Mouse (Mus musculus) liver, embryonic 12.5 days (tissue): Measurements from ENCODE around the gene Nav3. TPM values are rescaled to one million over a fixed set of nuclear protein-coding genes. Genes with fewer than 3 reads are reported as not detected.

Experiments used
- ATAC-seq: fragments of 200-750 bp; cut with Nextera tagmentation; 2 replicates; pipeline ENCODE4 v1.8.0; 2017; ENCODE audit warnings: moderate number of reproducible peaks, mild to moderate bottlenecking, moderate library complexity
- H3K27ac ChIP-seq: fragments of 300-500 bp; sonication (generic); 2 replicates; pipeline ENCODE4 v1.5.1; 2016; ENCODE audit warnings: mild to moderate bottlenecking
- H3K27me3 ChIP-seq: fragments of 300-500 bp; sonication (generic); replicated peaks from 2 replicates; pipeline ENCODE4 v1.6.1; 2016; ENCODE audit warnings: mild to moderate bottlenecking, moderate library complexity
- H3K36me3 ChIP-seq: fragments of 300-500 bp; sonication (generic); 2 replicates; pipeline ENCODE4 v1.6.1; 2016; ENCODE audit warnings: mild to moderate bottlenecking, moderate library complexity
- H3K4me1 ChIP-seq: fragments of 300-500 bp; sonication (generic); 2 replicates; pipeline ENCODE4 v1.6.1; 2016
- H3K4me2 ChIP-seq: fragments of 300-500 bp; sonication (generic); 2 replicates; pipeline ENCODE4 v1.6.1; 2016; ENCODE audit warnings: mild to moderate bottlenecking, moderate library complexity
- H3K4me3 ChIP-seq: fragments of 300-500 bp; sonication (generic); 2 replicates; pipeline ENCODE4 v1.5.1; 2016; ENCODE audit warnings: mild to moderate bottlenecking, moderate library complexity
- H3K9ac ChIP-seq: fragments of 300-500 bp; sonication (generic); 2 replicates; pipeline ENCODE4 v1.6.1; 2016; ENCODE audit warnings: mild to moderate bottlenecking, moderate library complexity
- H3K9me3 ChIP-seq: fragments of 300-500 bp; sonication (generic); replicated peaks from 2 replicates; pipeline ENCODE4 v1.6.1; 2016; ENCODE audit warnings: mild to moderate bottlenecking, moderate library complexity
- WGBS: fragments of 180-500 bp; shearing (Covaris S2); methylation state at CpG from one replicate; pipeline ENCODE4 v1.1.7; 2016; ENCODE audit not compliant: insufficient replicate concordance; 5-methylcytosine and 5-hydroxymethylcytosine counted together
- polyA plus RNA-seq: library from polyadenylated mRNA; unstranded; fragments of >200 nt; fragmentation: Nextera tagmentation; extraction: Ambion mirVana; gene quantifications from 2 replicates; pipeline ENCODE4 v1.2.1, GENCODE M21; 2016

Gene Nav3
- polyA plus RNA-seq: 0.13 and 0.30 TPM in 2 replicates

- peak; percentile 70 for ATAC-seq
- Histone ChIP-seq H3K9ac (no peak within 1 kb of the TSS), H3K36me3 (no peaks in the 10 kb centered on the region), H3K27me3 (peaks cover 47% of the 10 kb centered on the region), H3K4me2 (peak within 1 kb of the TSS; percentile 62), H3K27ac (no peak within 1 kb of the TSS), H3K9me3 (no peaks in the 10 kb centered on the region), H3K4me3 (peak within 1 kb of the TSS; percentile 48), H3K4me1 (no peaks in the 10 kb centered on the region; the same call in 1 of the 2 replicates)
- WGBS: under 1% methylated on average over 25 of the region's 50 CpGs
Measured at GRCm38 (mm10) chr10:110455838-110456493, at the start of gene Nav3. Gene Nav3 (minus strand): TSS chr10:110456204.

DNA sequence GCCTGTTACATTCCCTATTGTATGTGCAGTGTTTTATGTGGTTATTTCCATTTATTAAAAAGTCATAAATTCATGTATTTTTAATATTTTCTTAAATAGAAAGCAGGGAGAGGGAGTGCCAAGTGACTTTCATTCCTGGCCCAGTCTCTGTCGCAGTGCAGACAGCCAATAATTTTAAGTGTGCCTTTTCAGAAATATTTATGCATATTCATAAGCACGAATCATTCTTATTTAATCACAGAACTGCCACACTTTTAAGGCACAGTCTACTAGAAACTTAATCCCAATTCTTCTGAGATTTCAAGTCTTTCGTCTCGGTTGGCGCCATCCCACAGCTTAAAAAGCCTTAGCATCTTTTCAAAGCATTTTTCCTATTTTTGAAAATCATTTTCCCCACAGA lies 29.3 kb upstream of the Nav3 start:
- Histone ChIP-seq H3K27me3 (no peaks in the 10 kb centered on the region), H3K27ac (no peak overlapping the region), H3K4me1 (no peaks in the 10 kb centered on the region), H3K9me3 (no peaks in the 10 kb centered on the region), H3K9ac (no peak overlapping the region), H3K4me3 (no peak overlapping the region), H3K36me3 (no peaks in the 10 kb centered on the region), H3K4me2 (no peak overlapping the region)
- WGBS: 71% methylated on average over 5 of the region's 5 CpGs
- ATAC-seq: no peak

DNA sequence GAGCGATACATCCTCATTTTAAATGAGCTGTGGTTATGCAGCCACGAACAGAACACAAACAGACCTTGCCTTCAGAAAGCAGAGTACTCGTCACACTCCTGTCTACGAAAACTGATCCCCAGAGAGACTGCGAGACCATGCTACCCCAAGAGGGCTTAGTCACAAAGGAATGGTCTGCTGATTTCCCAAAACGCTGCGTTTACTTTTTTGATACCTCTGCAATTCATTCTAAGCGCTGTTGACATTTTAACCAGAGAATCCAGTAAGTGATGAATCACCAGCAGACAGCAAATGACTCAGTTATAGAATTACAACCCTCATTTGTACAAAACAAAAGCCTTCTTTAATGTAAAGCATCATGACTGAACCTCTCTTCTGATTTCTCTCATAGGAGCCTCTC lies 28.8 kb upstream of the Nav3 start:
- H3K4me2 ChIP-seq: no peak overlapping the region
- ATAC-seq: no peak
- no peaks in the 10 kb centered on the region for H3K4me1 ChIP-seq
- H3K36me3 ChIP-seq: no peaks in the 10 kb centered on the region
- no peak overlapping the region for H3K27ac ChIP-seq
- H3K4me3 ChIP-seq: no peak overlapping the region
- H3K27me3 ChIP-seq: no peaks in the 10 kb centered on the region
- no peak overlapping the region for H3K9ac ChIP-seq
- H3K9me3 ChIP-seq: no peaks in the 10 kb centered on the region
- 61% methylated on average over 8 of the region's 8 CpGs for WGBS

DNA sequence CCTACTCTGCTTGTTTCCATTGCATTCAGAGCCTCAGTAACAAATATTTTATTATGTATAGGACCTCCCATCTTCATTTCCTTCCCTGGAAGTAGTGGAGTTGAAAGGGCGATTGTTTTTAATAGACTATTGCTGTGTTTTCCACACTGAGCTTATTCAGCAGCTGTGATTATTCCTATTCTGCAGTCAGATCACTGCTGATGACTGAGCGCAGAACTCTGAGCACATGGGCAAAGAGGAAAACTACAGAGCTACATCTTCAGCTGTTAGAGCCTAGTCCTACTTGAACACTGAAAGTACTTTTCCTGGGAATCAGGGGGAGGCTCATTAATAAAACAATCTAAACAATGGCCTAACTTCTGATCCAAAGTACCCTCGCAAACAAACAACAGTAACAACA lies 23.2 kb upstream of the Nav3 start:
- 75% methylated on average over 3 of the region's 3 CpGs for WGBS
- H3K27ac ChIP-seq: no peak overlapping the region
- no peaks in the 10 kb centered on the region for H3K4me1 ChIP-seq
- no peak overlapping the region for H3K4me3 ChIP-seq
- H3K36me3 ChIP-seq: no peaks in the 10 kb centered on the region
- no peak for ATAC-seq
- no peaks in the 10 kb centered on the region for H3K9me3 ChIP-seq
- no peak overlapping the region for H3K9ac ChIP-seq
- no peaks in the 10 kb centered on the region for H3K27me3 ChIP-seq
- H3K4me2 ChIP-seq: no peak overlapping the region

- Histone ChIP-seq H3K27ac (no peak overlapping the region), H3K4me2 (no peak overlapping the region), H3K36me3 (no peaks in the 10 kb centered on the region), H3K4me3 (no peak overlapping the region), H3K4me1 (no peaks in the 10 kb centered on the region), H3K27me3 (no peaks in the 10 kb centered on the region), H3K9ac (no peak overlapping the region), H3K9me3 (no peaks in the 10 kb centered on the region)
- 71% methylated on average over 11 of the region's 11 CpGs for WGBS
- ATAC-seq: no peak
Measured at GRCm38 (mm10) chr10:110477689-110478314, 21.8 kb upstream of the Nav3 start.

- Histone ChIP-seq H3K27me3 (no peaks in the 10 kb centered on the region), H3K4me3 (no peak overlapping the region), H3K36me3 (no peaks in the 10 kb centered on the region), H3K4me1 (no peaks in the 10 kb centered on the region), H3K9me3 (no peaks in the 10 kb centered on the region), H3K27ac (no peak overlapping the region), H3K9ac (no peak overlapping the region), H3K4me2 (no peak overlapping the region)
- ATAC-seq: no peak
- 39% methylated on average over 1 of the region's 1 CpGs for WGBS
Measured at GRCm38 (mm10) chr10:110474107-110474506, 18.1 kb upstream of the Nav3 start.

- Histone ChIP-seq H3K9me3 (0 out of 2 replicates have a peak, but pooled peaks cover 4% of the 10 kb centered on the region), H3K27me3 (no peaks in the 10 kb centered on the region), H3K36me3 (no peaks in the 10 kb centered on the region), H3K4me1 (no peaks in the 10 kb centered on the region), H3K9ac (no peak overlapping the region), H3K4me2 (no peak overlapping the region), H3K4me3 (no peak overlapping the region), H3K27ac (no peak overlapping the region)
- WGBS: 61% methylated on average over 4 of the region's 4 CpGs
- no peak for ATAC-seq
Measured at GRCm38 (mm10) chr10:110469445-110469844, 13.4 kb upstream of the Nav3 start.

GRCm38 (mm10) chr10:110455063-110455837 lies 754 bp downstream of the Nav3 start:
- no peaks in the 10 kb centered on the region; the same call in 1 of the 2 replicates for H3K4me1 ChIP-seq
- no peak overlapping the region for H3K27ac ChIP-seq
- peaks cover 47% of the 10 kb centered on the region for H3K27me3 ChIP-seq
- no peaks in the 10 kb centered on the region for H3K9me3 ChIP-seq
- H3K9ac ChIP-seq: no peak overlapping the region
- under 1% methylated on average over 43 of the region's 45 CpGs for whole genome bisulfite sequencing
- H3K4me3 ChIP-seq: peak overlapping the region; percentile 48
- H3K4me2 ChIP-seq: peak overlapping the region; percentile 62
- ATAC-seq: no peak
- no peaks in the 10 kb centered on the region for H3K36me3 ChIP-seq

DNA sequence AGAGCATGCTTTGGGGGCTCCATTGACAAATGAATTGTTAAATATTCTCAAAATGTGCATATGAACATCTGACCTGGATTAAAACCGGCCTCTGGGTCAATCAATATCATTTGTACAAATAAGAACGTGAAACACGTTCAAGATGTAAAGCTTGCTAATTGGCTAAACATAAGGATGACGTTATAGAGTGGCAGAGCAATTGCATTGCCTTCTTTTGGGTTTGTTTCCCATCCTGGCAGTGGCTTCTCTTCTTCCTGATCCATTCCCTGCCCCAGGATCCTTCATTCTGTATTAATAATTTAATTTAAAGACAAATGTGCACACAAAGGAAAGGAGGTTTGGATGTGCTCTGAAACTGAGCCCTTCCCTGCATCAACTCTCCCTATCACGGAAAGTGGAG lies 2.4 kb downstream of the Nav3 start:
- H3K4me1 ChIP-seq: no peaks in the 10 kb centered on the region; the same call in 1 of the 2 replicates

GRCm38 (mm10) chr10:110440396-110440795 lies 15.6 kb downstream of the Nav3 start:
- Histone ChIP-seq H3K9me3 (no peaks in the 10 kb centered on the region), H3K36me3 (no peaks in the 10 kb centered on the region), H3K9ac (no peak overlapping the region), H3K27me3 (no peaks in the 10 kb centered on the region), H3K4me2 (no peak overlapping the region), H3K27ac (no peak overlapping the region), H3K4me3 (no peak overlapping the region), H3K4me1 (no peaks in the 10 kb centered on the region)
- 54% methylated on average over 2 of the region's 2 CpGs for WGBS
- no peak for ATAC-seq

More for the DNA sequence above, 2.4 kb downstream of the Nav3 start:
- no peak for ATAC-seq
- Histone ChIP-seq H3K36me3 (no peaks in the 10 kb centered on the region), H3K9me3 (no peaks in the 10 kb centered on the region), H3K4me3 (no peak overlapping the region), H3K9ac (no peak overlapping the region), H3K27me3 (peaks cover 47% of the 10 kb centered on the region), H3K4me2 (no peak overlapping the region), H3K27ac (no peak overlapping the region)
- 49% methylated on average over 5 of the region's 5 CpGs for WGBS

- no peak for ATAC-seq
- H3K27me3 ChIP-seq: no peaks in the 10 kb centered on the region
- H3K9me3 ChIP-seq: no peaks in the 10 kb centered on the region
- H3K9ac ChIP-seq: no peak overlapping the region
- no peaks in the 10 kb centered on the region for H3K36me3 ChIP-seq
- no peak overlapping the region for H3K4me3 ChIP-seq
- H3K4me1 ChIP-seq: no peaks in the 10 kb centered on the region
- WGBS: 73% methylated on average over 3 of the region's 3 CpGs
- no peak overlapping the region for H3K4me2 ChIP-seq
- H3K27ac ChIP-seq: no peak overlapping the region
Measured at GRCm38 (mm10) chr10:110431078-110431477, 24.9 kb downstream of the Nav3 start.

GRCm38 (mm10) chr10:110429578-110429977 lies 26.4 kb downstream of the Nav3 start:
- no peak for ATAC-seq
- H3K27me3 ChIP-seq: no peaks in the 10 kb centered on the region
- 72% methylated on average over 6 of the region's 6 CpGs for WGBS
- no peaks in the 10 kb centered on the region for H3K36me3 ChIP-seq
- H3K4me1 ChIP-seq: no peaks in the 10 kb centered on the region
- H3K4me3 ChIP-seq: no peak overlapping the region
- no peaks in the 10 kb centered on the region for H3K9me3 ChIP-seq
- H3K4me2 ChIP-seq: no peak overlapping the region
- no peak overlapping the region for H3K9ac ChIP-seq
- no peak overlapping the region for H3K27ac ChIP-seq
